Mouse (Mus musculus) activated CD4-positive, CD25-positive, alpha-beta regulatory T cell, adult 9 weeks (primary cell): ENCODE results near the gene Hnrnpul2. TPM values are rescaled to one million over a fixed set of nuclear protein-coding genes. Genes with fewer than 3 reads are reported as not detected.

ENCODE experiments used
- polyA plus RNA-seq: library from polyadenylated mRNA; unstranded; fragments of 100-300 nt; shearing (Covaris generic); gene quantifications from one replicate; pipeline ENCODE4 v1.2.1, GENCODE M21; 2017

Hnrnpul2 gene
- polyA plus RNA-seq, 1 experiment from 2014 or later, result 8.4 TPM

Other genes with a start within 250 kb of the Hnrnpul2 start
- gene Slc22a8, start 228.8 kb upstream of the Hnrnpul2 start, polyA plus RNA-seq, result not detected
- gene Slc22a6, start 202.0 kb upstream of the Hnrnpul2 start, polyA plus RNA-seq, result not detected
- not detected for gene Chrm1, start 156.2 kb upstream of the Hnrnpul2 start, polyA plus RNA-seq
- 127 TPM for gene Slc3a2, start 96.6 kb upstream of the Hnrnpul2 start, polyA plus RNA-seq
- 84.1 TPM for gene Wdr74, start 84.2 kb upstream of the Hnrnpul2 start, polyA plus RNA-seq
- 3.2 TPM for gene 1700092M07Rik, start 79.3 kb upstream of the Hnrnpul2 start, polyA plus RNA-seq
- gene Stx5a, start 78.6 kb upstream of the Hnrnpul2 start, polyA plus RNA-seq, result 169 TPM
- 265 TPM for gene Nxf1, start 62.9 kb upstream of the Hnrnpul2 start, polyA plus RNA-seq
- 102 TPM for gene Tmem223, start 49.0 kb upstream of the Hnrnpul2 start, polyA plus RNA-seq
- gene Tmem179b, start 45.5 kb upstream of the Hnrnpul2 start, polyA plus RNA-seq, result 170 TPM
- 5.1 TPM for gene Taf6l, start 33.6 kb upstream of the Hnrnpul2 start, polyA plus RNA-seq
- gene Polr2g, start 21.4 kb upstream of the Hnrnpul2 start, polyA plus RNA-seq, result 164 TPM
- gene Zbtb3, start 17.5 kb upstream of the Hnrnpul2 start, polyA plus RNA-seq, result 3.8 TPM
- 54.6 TPM for gene Ttc9c, start 677 bp upstream of the Hnrnpul2 start, polyA plus RNA-seq
- not detected for gene AC129217.1, start 9.8 kb downstream of the Hnrnpul2 start, polyA plus RNA-seq
- 105 TPM for gene Bscl2, start 17.5 kb downstream of the Hnrnpul2 start, polyA plus RNA-seq
- gene Gng3, start 19.2 kb downstream of the Hnrnpul2 start, polyA plus RNA-seq, result 0.35 TPM
- gene Lrrn4cl, start 30.8 kb downstream of the Hnrnpul2 start, polyA plus RNA-seq, result not detected
- 159 TPM for gene Ubxn1, start 51.5 kb downstream of the Hnrnpul2 start, polyA plus RNA-seq
- 84.5 TPM for gene Uqcc3, start 60.9 kb downstream of the Hnrnpul2 start, polyA plus RNA-seq
- 110 TPM for gene Lbhd1, start 63.7 kb downstream of the Hnrnpul2 start, polyA plus RNA-seq
- not detected for gene Gm49403, start 63.9 kb downstream of the Hnrnpul2 start, polyA plus RNA-seq
- 59.2 TPM for gene 1810009A15Rik, start 68.8 kb downstream of the Hnrnpul2 start, polyA plus RNA-seq
- not detected for gene Gm49416, start 68.9 kb downstream of the Hnrnpul2 start, polyA plus RNA-seq
- gene Ints5, start 73.0 kb downstream of the Hnrnpul2 start, polyA plus RNA-seq, result 47.9 TPM
- gene Ganab, start 78.1 kb downstream of the Hnrnpul2 start, polyA plus RNA-seq, result 137 TPM
- 33.9 TPM for gene B3gat3, start 100.4 kb downstream of the Hnrnpul2 start, polyA plus RNA-seq
- gene Rom1, start 109.3 kb downstream of the Hnrnpul2 start, polyA plus RNA-seq, result 12.2 TPM
- gene Eml3, start 109.5 kb downstream of the Hnrnpul2 start, polyA plus RNA-seq, result 68.2 TPM
- gene Mta2, start 121.9 kb downstream of the Hnrnpul2 start, polyA plus RNA-seq, result 197 TPM
- 47.2 TPM for gene Tut1, start 133.8 kb downstream of the Hnrnpul2 start, polyA plus RNA-seq
- 339 TPM for gene Eef1g, start 147.0 kb downstream of the Hnrnpul2 start, polyA plus RNA-seq
- gene Ahnak, start 169.3 kb downstream of the Hnrnpul2 start, polyA plus RNA-seq, result 113 TPM